Mouse (Mus musculus): ENCODE results near the gene Nmrk2. TPM values are rescaled to one million over a fixed set of nuclear protein-coding genes. Genes with fewer than 3 reads are reported as not detected.
A peak's percentile ranks its signal among the peaks of the same experiment; 100 is the strongest.
"Not testable (repeated sequence)": the region's sequence is repeated elsewhere in the genome, so short reads cannot be mapped to it uniquely, and the experiment has no call there.

Gene Nmrk2
- polyA plus RNA-seq, 1 experiment: not detected

DNA sequence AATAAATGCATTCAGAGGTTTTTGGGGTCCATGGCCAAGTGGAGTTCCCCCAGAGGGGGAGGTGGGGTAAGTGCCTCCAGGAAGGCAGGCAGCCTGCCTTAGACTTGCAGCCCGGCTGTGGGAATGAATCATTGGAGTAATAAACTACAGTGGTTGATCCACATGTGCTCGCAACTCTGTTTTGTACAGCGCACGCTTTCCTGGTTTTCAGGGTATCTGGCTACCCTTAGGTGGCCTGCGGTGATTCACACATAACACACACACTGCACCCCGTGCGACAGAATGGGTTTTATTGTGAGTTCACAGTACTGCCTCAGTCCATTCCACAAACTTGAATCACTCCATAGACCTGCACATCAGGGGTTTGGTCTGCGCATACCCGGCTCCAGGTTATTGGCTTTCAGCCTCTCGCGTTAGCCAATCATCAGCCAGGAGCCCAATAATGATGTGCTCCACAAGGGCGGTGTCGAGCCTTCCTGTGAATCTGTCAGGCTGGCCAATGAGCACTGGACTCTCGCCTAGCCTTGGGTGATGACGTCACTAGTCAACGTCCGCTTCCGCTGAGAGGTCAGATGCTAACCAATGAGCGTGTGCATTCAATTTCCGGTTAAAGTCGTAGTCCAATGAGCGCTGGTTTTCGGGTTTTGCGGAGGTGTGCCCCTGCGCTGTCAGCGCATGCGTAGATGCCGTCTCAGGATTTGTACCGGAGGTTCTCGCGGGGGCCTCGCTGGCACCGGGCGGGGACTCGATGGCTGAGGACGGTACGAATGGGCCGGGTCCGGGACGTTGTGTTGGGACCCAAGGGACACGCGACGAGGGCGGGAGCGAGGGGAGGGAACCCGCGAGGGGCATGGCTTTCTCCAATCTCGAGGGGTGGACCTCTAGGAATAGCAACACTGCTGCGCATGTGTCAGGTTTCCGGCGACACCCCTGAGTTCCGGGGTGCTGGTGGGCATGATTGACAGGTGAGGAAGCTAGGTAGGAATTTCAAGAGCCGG lies 19.2 kb downstream of the Nmrk2 start, which contains the start of gene Dapk3:
Gene Dapk3 (plus strand): TSS at position 670 of the 998 bp plus-strand sequence.
- H3K4me3 ChIP-seq (replicated peaks): peak within 1 kb of the TSS; percentile 72
- H3K27me3 ChIP-seq (ENCODE audit: control insufficient read depth): no peaks in the 10 kb centered on the region; the same call in 1 of the 2 replicates
- no peak for TF ChIP-seq TAL1 (IDR thresholded peaks at IDR 0.05; ENCODE audit: low read length)
- TF ChIP-seq GATA1 (IDR thresholded peaks at IDR 0.05; ENCODE audit: low read length): no peak
- peaks cover 73% of the 10 kb centered on the region for H3K4me1 ChIP-seq (ENCODE audit: control insufficient read depth)
- no peaks in the 10 kb centered on the region for H3K9me3 ChIP-seq (ENCODE audit: control insufficient read depth, low read length)
- H3K36me3 ChIP-seq (ENCODE audit: control insufficient read depth): peaks cover 87% of the 10 kb centered on the region

DNA sequence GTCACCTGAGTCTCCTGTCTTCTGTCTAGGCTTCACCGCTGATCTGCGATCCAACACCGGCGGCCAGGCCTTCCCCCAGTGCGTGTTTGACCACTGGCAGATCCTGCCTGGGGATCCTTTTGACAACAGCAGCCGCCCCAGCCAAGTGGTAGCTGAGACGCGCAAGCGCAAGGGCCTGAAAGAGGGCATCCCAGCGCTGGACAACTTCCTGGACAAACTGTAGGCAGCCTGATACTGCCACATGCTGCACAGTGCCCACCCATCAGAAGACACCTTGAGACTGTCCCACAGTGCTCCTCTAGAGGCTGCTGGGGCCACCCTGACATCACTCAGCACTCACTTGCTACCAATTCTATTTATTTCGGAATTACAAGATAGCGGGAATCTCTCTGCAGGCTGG lies 20.0 kb downstream of the Nmrk2 start:
- Histone ChIP-seq H3K36me3 (ENCODE audit: control insufficient read depth) (peaks cover 88% of the 10 kb centered on the region), H3K4me1 (ENCODE audit: control insufficient read depth) (peaks cover 76% of the 10 kb centered on the region)

DNA sequence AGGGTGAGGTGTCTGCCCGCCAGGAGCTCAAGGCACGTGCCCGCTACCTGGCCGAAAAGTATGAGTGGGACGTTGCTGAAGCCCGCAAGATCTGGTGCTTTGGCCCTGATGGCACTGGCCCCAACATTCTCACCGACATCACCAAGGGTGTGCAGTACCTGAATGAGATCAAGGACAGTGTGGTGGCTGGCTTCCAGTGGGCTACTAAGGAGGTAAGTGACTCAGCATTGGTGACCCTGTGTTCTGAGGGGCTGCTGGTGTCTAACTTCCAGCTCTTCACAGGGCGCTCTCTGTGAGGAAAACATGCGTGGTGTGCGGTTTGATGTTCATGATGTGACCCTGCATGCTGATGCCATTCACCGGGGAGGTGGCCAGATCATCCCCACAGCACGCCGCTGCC lies 20.9 kb downstream of the Nmrk2 start:
- no peak for TF ChIP-seq GATA1 (IDR thresholded peaks at IDR 0.05; ENCODE audit: low read length)
- TF ChIP-seq TAL1 (IDR thresholded peaks at IDR 0.05; ENCODE audit: low read length): no peak
- H3K4me3 ChIP-seq (replicated peaks): no peak overlapping the region
- no peaks in the 10 kb centered on the region; the same call in 1 of the 2 replicates for H3K27me3 ChIP-seq (ENCODE audit: control insufficient read depth)
- no peaks in the 10 kb centered on the region for H3K9me3 ChIP-seq (ENCODE audit: control insufficient read depth, low read length)
- peaks cover 80% of the 10 kb centered on the region for H3K4me1 ChIP-seq (ENCODE audit: control insufficient read depth)
- peaks cover 82% of the 10 kb centered on the region for H3K36me3 ChIP-seq (ENCODE audit: control insufficient read depth)

More for the DNA sequence above, 20.0 kb downstream of the Nmrk2 start:
- H3K27me3 ChIP-seq (ENCODE audit: control insufficient read depth); H3K4me3 ChIP-seq (replicated peaks); H3K9me3 ChIP-seq (ENCODE audit: control insufficient read depth, low read length): not testable (repeated sequence)

DNA sequence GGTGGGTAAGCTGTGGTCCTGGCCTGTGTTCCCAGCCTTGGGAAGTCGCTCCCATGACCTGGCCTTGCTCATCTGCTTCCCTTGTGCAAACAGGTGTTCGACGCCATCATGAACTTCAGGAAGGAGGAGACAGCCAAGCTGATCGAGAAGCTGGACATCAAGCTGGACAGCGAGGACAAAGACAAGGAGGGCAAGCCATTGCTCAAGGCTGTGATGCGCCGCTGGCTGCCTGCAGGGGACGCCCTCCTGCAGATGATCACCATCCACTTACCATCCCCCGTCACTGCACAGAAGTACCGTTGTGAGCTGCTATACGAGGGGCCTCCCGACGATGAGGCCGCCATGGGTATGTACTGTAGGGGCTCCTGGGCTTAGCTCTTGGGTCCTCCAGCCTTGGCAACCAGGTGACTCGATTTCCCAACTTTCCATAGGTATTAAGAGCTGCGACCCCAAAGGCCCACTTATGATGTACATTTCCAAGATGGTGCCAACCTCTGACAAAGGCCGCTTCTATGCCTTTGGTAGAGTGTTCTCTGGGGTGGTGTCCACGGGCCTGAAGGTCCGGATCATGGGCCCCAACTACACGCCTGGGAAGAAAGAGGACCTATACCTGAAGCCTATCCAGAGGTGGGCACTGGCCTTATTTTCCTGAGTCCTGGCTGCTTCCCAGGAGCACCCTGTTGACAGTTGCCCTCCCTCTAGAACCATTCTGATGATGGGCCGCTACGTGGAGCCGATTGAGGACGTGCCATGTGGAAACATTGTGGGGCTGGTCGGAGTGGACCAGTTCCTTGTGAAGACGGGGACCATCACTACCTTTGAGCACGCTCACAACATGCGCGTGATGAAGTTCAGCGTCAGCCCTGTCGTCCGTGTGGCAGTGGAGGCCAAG lies 22.2 kb downstream of the Nmrk2 start:
- Histone ChIP-seq H3K36me3 (ENCODE audit: control insufficient read depth) (peaks cover 72% of the 10 kb centered on the region), H3K9me3 (ENCODE audit: control insufficient read depth, low read length) (no peaks in the 10 kb centered on the region), H3K4me1 (ENCODE audit: control insufficient read depth) (peaks cover 88% of the 10 kb centered on the region), H3K27me3 (ENCODE audit: control insufficient read depth) (no peaks in the 10 kb centered on the region; the same call in 1 of the 2 replicates), H3K4me3 (replicated peaks) (no peak overlapping the region)
- TF ChIP-seq GATA1 (IDR thresholded peaks at IDR 0.05; ENCODE audit: low read length) (no peak), TAL1 (IDR thresholded peaks at IDR 0.05; ENCODE audit: low read length) (no peak)

DNA sequence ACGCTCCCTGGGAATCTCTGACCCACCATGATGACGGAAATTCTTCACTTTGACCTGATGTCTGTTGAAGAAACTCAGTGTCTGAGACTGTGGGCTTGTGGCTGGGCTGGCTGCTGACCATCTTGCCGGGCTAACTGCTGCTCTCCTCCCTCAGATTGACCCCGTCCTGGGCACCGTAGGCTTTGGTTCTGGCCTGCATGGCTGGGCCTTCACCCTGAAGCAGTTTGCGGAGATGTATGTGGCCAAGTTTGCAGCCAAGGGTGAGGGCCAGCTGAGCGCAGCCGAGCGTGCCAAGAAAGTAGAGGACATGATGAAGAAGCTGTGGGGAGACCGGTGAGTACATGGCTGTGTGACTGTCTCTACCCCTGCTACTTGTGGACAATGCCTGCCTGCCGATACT lies 22.9 kb downstream of the Nmrk2 start:
- peak overlapping the region; percentile 84 for H3K4me3 ChIP-seq (replicated peaks)
- no peaks in the 10 kb centered on the region; the same call in 1 of the 2 replicates for H3K27me3 ChIP-seq (ENCODE audit: control insufficient read depth)
- TF ChIP-seq GATA1 (IDR thresholded peaks at IDR 0.05; ENCODE audit: low read length): no peak
- TF ChIP-seq TAL1 (IDR thresholded peaks at IDR 0.05; ENCODE audit: low read length): no peak
- H3K36me3 ChIP-seq (ENCODE audit: control insufficient read depth): peaks cover 64% of the 10 kb centered on the region
- H3K4me1 ChIP-seq (ENCODE audit: control insufficient read depth): peaks cover 89% of the 10 kb centered on the region
- H3K9me3 ChIP-seq (ENCODE audit: control insufficient read depth, low read length): no peaks in the 10 kb centered on the region

DNA sequence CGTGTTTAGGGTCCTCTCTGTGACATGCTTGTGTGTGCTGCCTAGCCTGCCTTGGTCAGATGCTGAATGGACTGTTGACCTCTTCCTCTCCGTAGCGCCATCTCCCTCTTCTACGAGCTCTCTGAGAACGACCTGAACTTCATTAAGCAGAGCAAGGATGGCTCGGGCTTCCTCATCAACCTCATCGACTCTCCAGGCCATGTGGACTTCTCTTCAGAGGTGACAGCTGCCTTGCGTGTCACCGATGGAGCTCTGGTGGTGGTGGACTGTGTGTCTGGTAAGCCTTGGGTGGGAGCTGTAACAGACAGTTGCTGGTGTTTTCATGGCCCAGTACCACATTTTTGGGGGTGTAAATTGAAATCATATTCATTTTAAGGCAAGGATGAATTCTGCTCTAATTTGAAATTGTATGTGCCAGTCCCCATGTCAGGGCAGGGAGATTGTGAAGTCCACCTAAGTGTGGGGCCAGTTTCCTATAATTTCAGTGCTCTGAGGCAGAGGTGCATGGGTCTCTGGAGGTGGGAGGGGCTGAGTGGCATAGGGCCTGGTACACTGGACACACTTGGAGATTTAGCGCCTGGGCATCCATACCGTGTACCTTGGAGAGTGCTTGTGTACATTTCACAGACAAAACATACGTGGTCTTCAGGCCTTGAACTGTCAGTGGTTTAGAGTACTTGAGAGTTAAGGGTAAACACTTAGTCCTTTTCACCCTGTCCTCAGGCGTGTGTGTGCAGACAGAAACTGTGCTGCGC lies 23.7 kb downstream of the Nmrk2 start:
- Histone ChIP-seq H3K4me1 (ENCODE audit: control insufficient read depth) (peaks cover 90% of the 10 kb centered on the region), H3K4me3 (replicated peaks) (peak overlapping the region; percentile 84), H3K36me3 (ENCODE audit: control insufficient read depth) (peaks cover 59% of the 10 kb centered on the region), H3K27me3 (ENCODE audit: control insufficient read depth) (no peaks in the 10 kb centered on the region; the same call in 1 of the 2 replicates), H3K9me3 (ENCODE audit: control insufficient read depth, low read length) (no peaks in the 10 kb centered on the region)
- no peak for TF ChIP-seq GATA1 (IDR thresholded peaks at IDR 0.05; ENCODE audit: low read length)
- TF ChIP-seq TAL1 (IDR thresholded peaks at IDR 0.05; ENCODE audit: low read length): no peak

DNA sequence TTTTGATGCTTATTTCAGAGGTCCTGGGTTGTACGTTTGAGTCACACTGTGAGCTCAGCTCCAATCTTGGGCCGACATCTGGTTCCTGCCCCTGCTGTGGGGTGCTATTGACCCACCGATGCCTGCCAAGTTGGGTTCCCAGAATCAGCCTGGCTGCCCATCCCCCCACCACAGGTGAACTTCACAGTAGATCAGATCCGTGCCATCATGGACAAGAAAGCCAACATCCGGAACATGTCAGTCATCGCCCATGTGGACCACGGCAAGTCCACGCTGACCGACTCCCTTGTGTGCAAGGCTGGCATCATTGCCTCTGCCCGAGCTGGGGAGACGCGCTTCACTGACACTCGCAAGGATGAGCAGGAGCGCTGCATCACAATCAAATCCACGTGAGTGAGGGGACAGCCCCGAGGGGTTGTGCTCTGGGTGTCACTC lies 24.3 kb downstream of the Nmrk2 start:
- peak overlapping the region; percentile 84 for H3K4me3 ChIP-seq (replicated peaks)
- no peaks in the 10 kb centered on the region for H3K9me3 ChIP-seq (ENCODE audit: control insufficient read depth, low read length)
- peaks cover 57% of the 10 kb centered on the region for H3K36me3 ChIP-seq (ENCODE audit: control insufficient read depth)
- H3K4me1 ChIP-seq (ENCODE audit: control insufficient read depth): peaks cover 89% of the 10 kb centered on the region
- TF ChIP-seq GATA1 (IDR thresholded peaks at IDR 0.05; ENCODE audit: low read length) (peak; percentile 16; the same call in 1 of the 2 replicates), TAL1 (IDR thresholded peaks at IDR 0.05; ENCODE audit: low read length) (peak; percentile 16; the same call in 1 of the 3 replicates)
- no peaks in the 10 kb centered on the region; the same call in 1 of the 2 replicates for H3K27me3 ChIP-seq (ENCODE audit: control insufficient read depth)
